Mouse (Mus musculus) spleen, adult 2 months (tissue): ENCODE measurements around the gene Wdr17. TPM values are rescaled to one million over a fixed set of nuclear protein-coding genes. Genes with fewer than 3 reads are reported as not detected.
A peak's percentile ranks its signal among the peaks of the same experiment; 100 is the strongest.
"Not testable (repeated sequence)": the region's sequence is repeated elsewhere in the genome, so short reads cannot be mapped to it uniquely, and the experiment has no call there.

ENCODE experiments used
- DNase-seq, 2 experiments: peaks; one replicate each; pipeline versions ENCODE4 v3.0.0 to v3.0.0-alpha.2; 2012 to 2021; ENCODE audit warnings: low spot score in 2 of 2, low read depth in 1 of 2
- H3K27ac ChIP-seq: fragments of 200-500 bp; 2 replicates; pipeline ENCODE4 v1.5.1; 2012; ENCODE audit warnings: low read length, inconsistent platforms; ENCODE audit not compliant: insufficient read depth
- H3K27me3 ChIP-seq: fragments of 200-500 bp; 2 replicates; pipeline ENCODE4 v1.6.1; 2012; ENCODE audit warnings: mild to moderate bottlenecking, moderate library complexity, low read length, inconsistent platforms; ENCODE audit not compliant: control insufficient read depth, insufficient read depth
- H3K36me3 ChIP-seq: fragments of 200-500 bp; 2 replicates; pipeline ENCODE4 v1.6.1; 2012; ENCODE audit warnings: mild to moderate bottlenecking, low read length, inconsistent platforms; ENCODE audit not compliant: control insufficient read depth, insufficient read depth
- H3K4me1 ChIP-seq: fragments of 200-500 bp; 2 replicates; pipeline ENCODE4 v1.6.1; 2011; ENCODE audit warnings: inconsistent platforms; ENCODE audit not compliant: control insufficient read depth, insufficient read depth, insufficient read length
- H3K4me3 ChIP-seq: fragments of 200-500 bp; 2 replicates; pipeline ENCODE4 v1.5.1; 2011; ENCODE audit warnings: mild to moderate bottlenecking, inconsistent platforms; ENCODE audit not compliant: insufficient read depth, insufficient read length; ENCODE audit errors: extremely low read depth
- CTCF ChIP-seq: fragments of 200-500 bp; IDR thresholded peaks from 2 replicates; pipeline ENCODE4 v1.5.1; 2011; ENCODE audit warnings: mild to moderate bottlenecking, inconsistent platforms; ENCODE audit not compliant: insufficient read depth, insufficient read length, insufficient replicate concordance; ENCODE audit errors: extremely low read depth
- POLR2A ChIP-seq: fragments of 200-500 bp; IDR thresholded peaks from 2 replicates; pipeline ENCODE4 v1.6.1; 2011; ENCODE audit warnings: low read depth, low read length, inconsistent platforms
- WGBS: fragments of 180-500 bp; shearing (Covaris S2); methylation state at CpG from one replicate; pipeline ENCODE4 v1.1.7; 2018; 5-methylcytosine and 5-hydroxymethylcytosine counted together
- polyA plus RNA-seq: library from polyadenylated mRNA; depleted of rRNA; stranded (reverse); fragments of >200 nt; gene quantifications from 2 replicates; pipeline ENCODE4 v1.2.3, GENCODE M21; 2012

The Wdr17 gene
- polyA plus RNA-seq, 1 experiment = not detected

DNA sequence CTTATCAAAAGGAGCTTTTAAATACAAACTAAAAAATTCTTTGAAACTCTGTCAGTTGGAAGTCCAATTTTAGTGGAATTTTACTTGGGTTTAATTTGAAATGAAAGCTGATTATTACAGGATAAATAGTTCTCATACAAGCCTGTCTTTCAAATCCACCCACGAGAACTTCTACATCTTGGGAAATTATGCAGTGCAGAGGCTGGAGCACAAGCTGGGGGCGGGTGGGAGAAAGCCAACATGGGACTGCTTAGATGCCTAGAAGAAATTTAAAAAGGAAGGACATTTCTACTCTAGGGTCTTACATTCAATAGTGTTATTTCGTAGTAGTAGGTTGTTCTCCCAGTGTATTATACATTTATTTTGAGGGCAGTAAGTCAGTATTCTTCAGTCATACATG, 219.2 kb downstream of the Wdr17 start:
- H3K27me3 ChIP-seq = no peaks in the 10 kb centered on the region
- no peak for DNase-seq
- no peaks in the 10 kb centered on the region for H3K4me1 ChIP-seq
- no peak overlapping the region for H3K4me3 ChIP-seq
- no peak for TF ChIP-seq CTCF
- TF ChIP-seq POLR2A = no peak
- H3K27ac ChIP-seq = no peak overlapping the region
- H3K36me3 ChIP-seq = no peaks in the 10 kb centered on the region
- whole genome bisulfite sequencing = 79% methylated on average over 3 of the region's 3 CpGs

DNA sequence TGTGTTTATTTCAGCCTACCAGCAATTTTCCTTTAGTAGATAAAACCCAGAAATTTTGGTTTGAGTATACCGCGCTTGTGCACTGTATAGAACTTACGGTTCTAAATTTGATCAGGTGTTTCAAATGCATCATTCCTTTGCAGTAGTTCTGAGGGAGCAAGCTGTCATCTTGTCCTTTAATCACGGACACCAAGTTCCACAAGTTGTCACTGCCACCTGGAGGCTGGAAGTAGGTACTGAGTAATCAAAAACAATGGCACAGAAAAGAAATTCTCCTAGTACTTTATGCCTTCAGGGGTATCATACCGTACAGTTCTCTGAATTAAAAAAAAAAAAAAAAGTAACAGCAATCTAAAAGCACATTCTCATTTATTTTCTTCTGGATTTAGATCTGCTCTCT, 226.3 kb downstream of the Wdr17 start:
- no peak overlapping the region for H3K4me3 ChIP-seq
- no peak overlapping the region for H3K27ac ChIP-seq
- H3K27me3 ChIP-seq = no peaks in the 10 kb centered on the region
- H3K4me1 ChIP-seq = no peaks in the 10 kb centered on the region
- no peak; the same call in 1 of the 2 replicates for TF ChIP-seq CTCF
- no peak for TF ChIP-seq POLR2A
- no peaks in the 10 kb centered on the region for H3K36me3 ChIP-seq
- DNase-seq = peak in 1 of 2 experiments; percentile 33
- 32% methylated on average over 5 of the region's 5 CpGs for WGBS

- no peaks in the 10 kb centered on the region for H3K27me3 ChIP-seq
- WGBS = 92% methylated on average over 2 of the region's 2 CpGs
- no peak overlapping the region for H3K27ac ChIP-seq
- no peak for DNase-seq
- no peak overlapping the region for H3K4me3 ChIP-seq
- no peaks in the 10 kb centered on the region for H3K4me1 ChIP-seq
- no peaks in the 10 kb centered on the region for H3K36me3 ChIP-seq
- TF ChIP-seq POLR2A = no peak
- no peak for TF ChIP-seq CTCF
Measured at GRCm38 (mm10) chr8:54659703-54660102, 227.3 kb downstream of the Wdr17 start.

DNA sequence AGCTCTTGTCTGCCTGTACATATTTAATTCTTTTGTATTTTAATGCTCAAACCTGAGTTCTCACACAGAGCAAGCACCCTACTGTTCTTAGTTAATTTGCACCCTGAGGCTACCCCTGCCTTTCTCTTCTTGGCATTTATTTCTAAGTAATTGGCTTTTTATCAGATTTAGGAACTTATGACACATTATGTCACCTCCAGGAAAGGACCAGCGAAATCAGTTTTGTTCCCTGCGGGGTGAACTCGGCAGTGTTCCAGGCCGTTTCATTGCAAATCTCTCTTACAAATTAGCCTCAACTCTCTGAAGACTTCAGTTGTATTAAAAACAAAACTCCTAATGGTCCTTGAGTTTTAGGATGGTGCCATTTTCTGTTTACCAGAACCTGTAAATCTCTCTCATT, 248.3 kb downstream of the Wdr17 start:
- no peaks in the 10 kb centered on the region for H3K27me3 ChIP-seq
- WGBS = 87% methylated on average over 4 of the region's 4 CpGs
- H3K36me3 ChIP-seq = no peaks in the 10 kb centered on the region
- TF ChIP-seq CTCF (no peak), POLR2A (no peak)
- no peak for DNase-seq
- H3K4me1 ChIP-seq = no peaks in the 10 kb centered on the region
- no peak overlapping the region for H3K4me3 ChIP-seq
- H3K27ac ChIP-seq = no peak overlapping the region

GRCm38 (mm10) chr8:54616710-54617109, 270.3 kb downstream of the Wdr17 start:
- not testable (repeated sequence) for H3K27ac ChIP-seq, H3K27me3 ChIP-seq, DNase-seq, H3K4me1 ChIP-seq, H3K4me3 ChIP-seq, H3K36me3 ChIP-seq
- WGBS = 92% methylated on average over 17 of the region's 17 CpGs

GRCm38 (mm10) chr8:54610238-54610637, 276.7 kb downstream of the Wdr17 start:
- no peaks in the 10 kb centered on the region for H3K36me3 ChIP-seq
- H3K27me3 ChIP-seq = no peaks in the 10 kb centered on the region
- H3K4me1 ChIP-seq = no peaks in the 10 kb centered on the region; the same call in 1 of the 2 replicates
- DNase-seq = no peak
- WGBS = 79% methylated on average over 4 of the region's 4 CpGs
- no peak overlapping the region for H3K4me3 ChIP-seq
- H3K27ac ChIP-seq = no peak overlapping the region
- TF ChIP-seq CTCF (no peak), POLR2A (no peak)

GRCm38 (mm10) chr8:54609336-54609735, 277.6 kb downstream of the Wdr17 start:
- 93% methylated on average over 2 of the region's 2 CpGs for WGBS
- H3K36me3 ChIP-seq = no peaks in the 10 kb centered on the region
- H3K4me1 ChIP-seq = no peaks in the 10 kb centered on the region; the same call in 1 of the 2 replicates
- H3K27me3 ChIP-seq = no peaks in the 10 kb centered on the region
- TF ChIP-seq CTCF (no peak), POLR2A (no peak)
- H3K4me3 ChIP-seq = no peak overlapping the region
- DNase-seq = no peak
- no peak overlapping the region for H3K27ac ChIP-seq

DNA sequence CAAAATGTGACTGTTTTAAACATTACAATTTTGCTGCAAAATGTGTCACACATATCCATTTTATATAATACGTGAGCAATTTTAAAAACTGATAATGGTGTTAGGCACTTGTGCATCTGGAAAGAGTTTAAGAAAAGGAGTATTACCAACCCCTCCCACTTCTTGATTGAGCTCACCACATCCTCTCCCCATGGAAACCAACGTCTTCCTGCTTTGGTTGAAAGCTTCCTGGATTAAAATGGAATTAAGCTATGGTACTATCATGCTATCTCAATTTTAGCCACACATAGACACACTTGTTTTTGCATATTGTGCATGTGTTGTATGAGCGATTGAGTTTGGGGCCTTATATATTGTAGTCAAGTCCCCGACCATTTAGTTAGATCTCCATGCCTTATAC, 283.5 kb downstream of the Wdr17 start:
- no peak overlapping the region for H3K27ac ChIP-seq
- no peaks in the 10 kb centered on the region for H3K27me3 ChIP-seq
- H3K36me3 ChIP-seq = no peaks in the 10 kb centered on the region
- TF ChIP-seq POLR2A (no peak), CTCF (no peak)
- DNase-seq = no peak
- WGBS = 39% methylated on average over 4 of the region's 4 CpGs
- H3K4me1 ChIP-seq = no peaks in the 10 kb centered on the region
- H3K4me3 ChIP-seq = no peak overlapping the region
